Mouse (Mus musculus): ENCODE data around the gene Prkra.

- TF ChIP-seq EP300 (IDR thresholded peaks at IDR 0.05; ENCODE audit: insufficient read depth, low read depth, low read length) (no peak), CTCF (IDR thresholded peaks at IDR 0.05) (no peak)
These were observed 16.2 kb downstream of the Prkra start for GRCm38 (mm10) chr2:76631600-76631999.

All from heart, adult 2 months (tissue).